Mouse (Mus musculus) right cerebral cortex, postnatal 14 days (tissue): ENCODE results near the gene Aar2.
A peak's percentile ranks its signal among the peaks of the same experiment; 100 is the strongest.

Source experiments
- DNase-seq: peaks from one replicate; pipeline ENCODE4 v3.0.0; 2022

Aar2 gene

GRCm38 (mm10) chr2:156569261-156569660 is 21.9 kb downstream of the Aar2 start:
- no peak for DNase-seq

- DNase-seq, result no peak
Measured at GRCm38 (mm10) chr2:156571521-156571920, 24.1 kb downstream of the Aar2 start.

- DNase-seq, result no peak
Measured at GRCm38 (mm10) chr2:156576850-156577587, 29.6 kb downstream of the Aar2 start.

- no peak for DNase-seq
Measured at GRCm38 (mm10) chr2:156580507-156580906, 33.1 kb downstream of the Aar2 start.

- peak; percentile 85 for DNase-seq
Measured at GRCm38 (mm10) chr2:156581244-156581643, 33.9 kb downstream of the Aar2 start.

- DNase-seq, result no peak
Measured at GRCm38 (mm10) chr2:156582887-156583286, 35.5 kb downstream of the Aar2 start.

- no peak for DNase-seq
Measured at GRCm38 (mm10) chr2:156584154-156584796, 36.9 kb downstream of the Aar2 start.

GRCm38 (mm10) chr2:156584797-156585471 is 37.5 kb downstream of the Aar2 start:
- DNase-seq, result peak; percentile 59

- DNase-seq, result no peak
Measured at GRCm38 (mm10) chr2:156589481-156589880, 42.1 kb downstream of the Aar2 start.

GRCm38 (mm10) chr2:156594987-156595490 is 47.7 kb downstream of the Aar2 start:
- no peak for DNase-seq

GRCm38 (mm10) chr2:156602581-156602980 is 55.2 kb downstream of the Aar2 start:
- DNase-seq, result no peak

- DNase-seq, result no peak
Measured at GRCm38 (mm10) chr2:156603671-156604070, 56.3 kb downstream of the Aar2 start.

GRCm38 (mm10) chr2:156605144-156605543 is 57.8 kb downstream of the Aar2 start:
- no peak for DNase-seq

GRCm38 (mm10) chr2:156605971-156606370 is 58.6 kb downstream of the Aar2 start:
- DNase-seq, result no peak

GRCm38 (mm10) chr2:156613081-156613540 is 65.7 kb downstream of the Aar2 start:
- DNase-seq, result peak; percentile 77

GRCm38 (mm10) chr2:156613541-156614257 is 66.3 kb downstream of the Aar2 start, which contains the start of gene Dlgap4:
Dlgap4 (plus strand) TSS chr2:156613705.
- DNase-seq, result peak; percentile 54

GRCm38 (mm10) chr2:156614258-156614556 is 66.8 kb downstream of the Aar2 start:
- DNase-seq, result no peak

- DNase-seq, result no peak
Measured at GRCm38 (mm10) chr2:156614661-156615654, 67.6 kb downstream of the Aar2 start.

- DNase-seq, result no peak
Measured at GRCm38 (mm10) chr2:156616513-156616912, 69.1 kb downstream of the Aar2 start.

GRCm38 (mm10) chr2:156617536-156617935 is 70.2 kb downstream of the Aar2 start:
- peak; percentile 45 for DNase-seq
